Mouse (Mus musculus) embryonic facial prominence, embryonic 11.5 days (tissue): Measurements from ENCODE around the gene Nmt1. TPM values are rescaled to one million over a fixed set of nuclear protein-coding genes. Genes with fewer than 3 reads are reported as not detected.

Experiments
- ATAC-seq: fragments of 200-750 bp; cut with Nextera tagmentation; replicated peaks from 2 replicates; pipeline ENCODE4 v1.8.0; 2017; ENCODE audit warnings: low read depth; ENCODE audit not compliant: insufficient number of reproducible peaks, low FRiP score, low TSS enrichment
- DNase-seq: peaks from one replicate; pipeline ENCODE4 v3.0.0-alpha.2; 2015; ENCODE audit warnings: low spot score
- H3K27ac ChIP-seq: fragments of 300-500 bp; sonication (generic); replicated peaks from 2 replicates; pipeline ENCODE4 v1.5.1; 2014; ENCODE audit warnings: mild to moderate bottlenecking, low read depth, low read length, control low read depth
- H3K27me3 ChIP-seq: fragments of 300-500 bp; sonication (generic); 2 replicates; pipeline ENCODE4 v1.6.1; 2014; ENCODE audit warnings: mild to moderate bottlenecking, low read length, moderate library complexity, mixed read lengths; ENCODE audit not compliant: control insufficient read depth, insufficient read depth
- H3K36me3 ChIP-seq: fragments of 300-500 bp; sonication (generic); replicated peaks from 2 replicates; pipeline ENCODE4 v1.6.1; 2014; ENCODE audit warnings: low read depth, mild to moderate bottlenecking, low read length, moderate library complexity, mixed read lengths; ENCODE audit not compliant: control insufficient read depth, insufficient read depth
- H3K4me1 ChIP-seq: fragments of 300-500 bp; sonication (generic); 2 replicates; pipeline ENCODE4 v1.6.1; 2014; ENCODE audit warnings: low read length, mixed read lengths; ENCODE audit not compliant: control insufficient read depth, insufficient read depth
- H3K4me2 ChIP-seq: fragments of 300-500 bp; sonication (generic); 2 replicates; pipeline ENCODE4 v1.6.1; 2014; ENCODE audit warnings: low read depth, mild to moderate bottlenecking, control low read depth, low read length, moderate library complexity
- H3K4me3 ChIP-seq: fragments of 300-500 bp; sonication (generic); 2 replicates; pipeline ENCODE4 v1.5.1; 2014; ENCODE audit warnings: low read depth, low read length, control low read depth
- H3K9ac ChIP-seq: fragments of 300-500 bp; sonication (generic); replicated peaks from 2 replicates; pipeline ENCODE4 v1.6.1; 2014; ENCODE audit warnings: mild to moderate bottlenecking, control low read depth, low read length
- H3K9me3 ChIP-seq: fragments of 300-500 bp; sonication (generic); replicated peaks from 2 replicates; pipeline ENCODE4 v1.6.1; 2016; ENCODE audit warnings: mild to moderate bottlenecking, low read length, inconsistent platforms, mixed read lengths; ENCODE audit not compliant: control insufficient read depth
- WGBS: fragments of 180-500 bp; shearing (Covaris S2); extraction: QIAGEN DNeasy Blood & Tissue Kit; methylation state at CpG from one replicate; pipeline ENCODE4 v1.1.7; 2014; 5-methylcytosine and 5-hydroxymethylcytosine counted together
- polyA plus RNA-seq: library from polyadenylated mRNA; unstranded; fragments of >200 nt; fragmentation: Nextera tagmentation; extraction: Ambion mirVana; gene quantifications from 2 replicates; pipeline ENCODE4 v1.2.1, GENCODE M21; 2014

The Nmt1 gene
- polyA plus RNA-seq, 1 experiment from 2014 or later, result 48.6 TPM

- ATAC-seq (no peak), DNase-seq (no peak)
- Histone ChIP-seq H3K9me3 (no peaks in the 10 kb centered on the region), H3K4me2 (no peak overlapping the region), H3K27ac (no peak overlapping the region), H3K4me3 (no peak overlapping the region), H3K4me1 (no peaks in the 10 kb centered on the region; the same call in 1 of the 2 replicates), H3K27me3 (peaks cover 14% of the 10 kb centered on the region), H3K36me3 (no peaks in the 10 kb centered on the region), H3K9ac (no peak overlapping the region)
- WGBS, result 74% methylated on average over 8 of the region's 8 CpGs
These were observed 48.6 kb downstream of the Nmt1 start for GRCm38 (mm10) chr11:103076581-103076980.

- Histone ChIP-seq H3K4me2 (no peak overlapping the region), H3K4me1 (no peaks in the 10 kb centered on the region; the same call in 1 of the 2 replicates), H3K27me3 (peaks cover 15% of the 10 kb centered on the region), H3K36me3 (no peaks in the 10 kb centered on the region), H3K27ac (no peak overlapping the region), H3K9ac (no peak overlapping the region), H3K4me3 (no peak overlapping the region), H3K9me3 (no peaks in the 10 kb centered on the region)
- no peak for ATAC-seq
- DNase-seq, result no peak
- WGBS, result 87% methylated on average over 11 of the region's 11 CpGs
These were observed 50.1 kb downstream of the Nmt1 start for GRCm38 (mm10) chr11:103078131-103078530.

DNA sequence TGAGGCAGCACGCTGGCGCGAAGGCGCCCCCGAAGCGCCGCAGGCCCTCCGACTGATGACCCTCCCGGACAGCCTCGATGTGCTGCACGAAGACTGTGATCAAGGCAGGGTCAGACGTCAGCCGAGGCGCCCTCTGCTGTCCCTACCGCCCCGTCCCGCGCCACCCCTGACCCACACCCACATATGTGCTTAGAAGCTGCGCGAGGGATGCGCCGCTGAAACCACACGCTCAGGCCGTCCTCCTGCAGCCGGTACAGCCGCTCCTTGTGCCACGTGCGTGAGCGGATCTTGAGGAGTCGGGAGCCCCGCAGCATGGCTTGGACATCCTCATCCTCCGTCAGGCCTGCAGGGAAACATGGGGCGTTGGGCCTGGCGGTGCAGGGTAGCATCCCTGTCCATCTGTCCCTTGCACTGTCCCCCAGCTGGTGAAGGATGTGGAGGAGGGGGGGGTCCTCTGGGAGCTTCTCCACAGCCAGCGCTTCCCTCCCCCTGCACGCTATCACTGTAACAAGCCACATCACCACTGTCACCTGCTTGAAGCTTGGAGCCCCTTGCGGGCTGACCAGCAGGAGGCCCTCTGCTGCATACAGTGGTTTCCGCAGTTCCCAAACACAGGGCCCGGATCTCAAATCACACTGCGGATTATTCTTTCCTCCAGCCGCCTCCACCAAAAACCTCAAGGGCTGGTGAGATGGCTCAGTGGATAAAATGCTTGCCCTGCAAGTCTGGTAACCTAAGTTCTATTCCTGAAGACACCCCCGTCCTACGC, 52.5 kb downstream of the Nmt1 start:
- Histone ChIP-seq H3K4me1 (no peaks in the 10 kb centered on the region; the same call in 1 of the 2 replicates), H3K27ac (no peak overlapping the region), H3K36me3 (no peaks in the 10 kb centered on the region), H3K27me3 (peaks cover 15% of the 10 kb centered on the region), H3K4me3 (peak overlapping the region; percentile 26), H3K9ac (peak overlapping the region; percentile 10), H3K4me2 (peak overlapping the region; percentile 39), H3K9me3 (no peaks in the 10 kb centered on the region)
- DNase-seq, result peak; percentile 58
- WGBS, result 1% methylated on average over 43 of the region's 43 CpGs
- peak; percentile 61; the same call in 1 of the 2 replicates for ATAC-seq

GRCm38 (mm10) chr11:103081631-103082030, 53.6 kb downstream of the Nmt1 start:
- Histone ChIP-seq H3K27me3 (peaks cover 15% of the 10 kb centered on the region), H3K4me3 (no peak overlapping the region), H3K4me2 (no peak overlapping the region), H3K4me1 (no peaks in the 10 kb centered on the region; the same call in 1 of the 2 replicates), H3K27ac (no peak overlapping the region), H3K36me3 (no peaks in the 10 kb centered on the region), H3K9me3 (no peaks in the 10 kb centered on the region), H3K9ac (no peak overlapping the region)
- ATAC-seq (no peak), DNase-seq (no peak)
- 43% methylated on average over 6 of the region's 6 CpGs for WGBS

DNA sequence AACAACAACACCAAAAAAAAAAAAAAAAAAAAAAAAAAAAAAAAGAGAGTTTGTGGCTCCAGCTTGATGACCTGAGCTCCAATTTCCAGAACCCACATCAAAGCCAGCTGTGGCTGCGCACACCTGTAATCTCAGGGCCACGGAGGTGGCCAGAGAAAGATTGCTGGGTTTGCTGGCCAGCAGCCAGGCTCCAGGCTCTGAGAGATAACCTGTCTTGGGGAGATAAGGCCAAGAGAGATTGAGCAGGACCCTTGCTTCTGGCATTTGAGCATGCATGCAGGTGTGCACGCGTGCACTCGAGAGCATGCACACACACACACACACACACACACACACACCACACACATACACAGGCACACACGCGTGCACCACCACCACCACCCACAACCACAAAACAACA, 65.3 kb downstream of the Nmt1 start:
- no peaks in the 10 kb centered on the region for H3K9me3 ChIP-seq
- H3K4me1 ChIP-seq, result no peaks in the 10 kb centered on the region; the same call in 1 of the 2 replicates
- no peak overlapping the region for H3K4me3 ChIP-seq
- no peak overlapping the region for H3K4me2 ChIP-seq
- ATAC-seq (no peak), DNase-seq (no peak)
- H3K27me3 ChIP-seq, result peaks cover 4% of the 10 kb centered on the region; the same call in 1 of the 2 replicates
- WGBS, result 95% methylated on average over 7 of the region's 7 CpGs
- no peaks in the 10 kb centered on the region for H3K36me3 ChIP-seq
- no peak overlapping the region for H3K27ac ChIP-seq
- H3K9ac ChIP-seq, result no peak overlapping the region

GRCm38 (mm10) chr11:103093862-103094833, 66.2 kb downstream of the Nmt1 start:
- 72% methylated on average over 20 of the region's 20 CpGs for WGBS
- ATAC-seq (no peak), DNase-seq (no peak)
- Histone ChIP-seq H3K9ac (no peak overlapping the region), H3K36me3 (no peaks in the 10 kb centered on the region), H3K4me3 (no peak overlapping the region), H3K4me2 (no peak overlapping the region), H3K9me3 (no peaks in the 10 kb centered on the region), H3K4me1 (no peaks in the 10 kb centered on the region; the same call in 1 of the 2 replicates), H3K27me3 (peaks cover 7% of the 10 kb centered on the region), H3K27ac (no peak overlapping the region)

DNA sequence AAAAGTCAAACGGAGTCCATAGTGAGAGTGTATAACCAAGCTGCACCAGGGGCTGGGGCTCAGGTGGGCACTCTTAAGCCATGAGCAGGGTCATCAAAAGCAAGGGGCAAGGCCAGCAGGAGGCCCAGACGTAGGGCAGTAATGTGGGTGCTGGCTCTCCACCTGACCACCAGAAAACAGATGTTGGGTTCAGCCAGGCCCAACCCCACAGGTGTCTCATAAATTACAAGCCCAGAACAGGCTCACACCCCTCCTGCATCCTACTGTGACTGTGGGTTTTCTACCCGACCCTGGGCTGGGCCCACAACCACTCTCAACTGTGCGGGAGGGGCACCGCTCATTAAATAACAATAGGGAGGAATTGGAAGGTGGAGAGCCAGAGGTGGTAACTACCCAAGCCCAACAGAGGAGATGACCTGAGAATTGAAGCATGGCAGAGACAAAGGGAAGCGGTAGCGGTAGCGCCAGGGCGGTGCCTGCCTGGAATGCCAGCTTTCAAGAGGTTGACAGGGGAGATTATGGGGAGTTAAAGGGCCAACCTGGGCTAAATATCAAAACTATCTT, 67.2 kb downstream of the Nmt1 start:
- ATAC-seq, result no peak
- WGBS, result 62% methylated on average over 9 of the region's 9 CpGs
- peaks cover 15% of the 10 kb centered on the region for H3K27me3 ChIP-seq

More for the DNA sequence above, 67.2 kb downstream of the Nmt1 start:
- DNase-seq, result no peak
- Histone ChIP-seq H3K4me2 (no peak overlapping the region), H3K9me3 (no peaks in the 10 kb centered on the region), H3K9ac (no peak overlapping the region), H3K4me3 (no peak overlapping the region), H3K36me3 (no peaks in the 10 kb centered on the region), H3K4me1 (no peaks in the 10 kb centered on the region; the same call in 1 of the 2 replicates), H3K27ac (no peak overlapping the region)
